Mouse (Mus musculus): Measurements from ENCODE around the gene Socs4. TPM values are rescaled to one million over a fixed set of nuclear protein-coding genes. Genes with fewer than 3 reads are reported as not detected.

The Socs4 gene
- total and polyA plus RNA-seq, 3 experiments, result 2.2 to 14.9 (median 13.4) TPM

- H3K36me3 ChIP-seq (ENCODE audit: control insufficient read depth, insufficient read depth, low read length), result no peaks in the 10 kb centered on the region
- intact Hi-C loops (cut with DNase I), result no loop called here
- no peak overlapping the region for H3K27ac ChIP-seq
- no peak for TF ChIP-seq POLR2A (IDR thresholded peaks at IDR 0.05; ENCODE audit: insufficient read depth, low read depth, low read length)
- no peak for TF ChIP-seq EP300 (IDR thresholded peaks at IDR 0.05; ENCODE audit: insufficient read depth, low read depth, low read length)
- TF ChIP-seq CTCF (IDR thresholded peaks at IDR 0.05), result no peak
- H3K27me3 ChIP-seq (ENCODE audit: control insufficient read depth, insufficient read depth, low read length), result no peaks in the 10 kb centered on the region
- H3K4me1 ChIP-seq (ENCODE audit: control insufficient read depth, insufficient read depth, low read length), result no peaks in the 10 kb centered on the region
- no peak for DNase-seq
- WGBS, result 92% methylated on average over 7 of the region's 7 CpGs
- no peaks in the 10 kb centered on the region for H3K79me2 ChIP-seq (replicated peaks; ENCODE audit: control insufficient read depth, insufficient read depth, low read length)
- no peak overlapping the region for H3K9ac ChIP-seq (ENCODE audit: low read depth, low read length)
- no peak overlapping the region for H3K4me3 ChIP-seq
Observed at GRCm38 (mm10) chr14:47236491-47236890, 40.2 kb upstream of the Socs4 start.

GRCm38 (mm10) chr14:47237286-47237685, 39.4 kb upstream of the Socs4 start:
- TF ChIP-seq EP300 (IDR thresholded peaks at IDR 0.05; ENCODE audit: insufficient read depth, low read depth, low read length), result no peak
- no peak for TF ChIP-seq POLR2A (IDR thresholded peaks at IDR 0.05; ENCODE audit: insufficient read depth, low read depth, low read length)
- TF ChIP-seq CTCF (IDR thresholded peaks at IDR 0.05), result no peak
- Histone ChIP-seq H3K4me1 (ENCODE audit: control insufficient read depth, insufficient read depth, low read length) (no peaks in the 10 kb centered on the region), H3K27ac (no peak overlapping the region), H3K27me3 (ENCODE audit: control insufficient read depth, insufficient read depth, low read length) (no peaks in the 10 kb centered on the region), H3K9ac (ENCODE audit: low read depth, low read length) (no peak overlapping the region), H3K79me2 (replicated peaks; ENCODE audit: control insufficient read depth, insufficient read depth, low read length) (no peaks in the 10 kb centered on the region), H3K36me3 (ENCODE audit: control insufficient read depth, insufficient read depth, low read length) (no peaks in the 10 kb centered on the region), H3K4me3 (no peak overlapping the region)
- 86% methylated on average over 4 of the region's 4 CpGs for WGBS
- intact Hi-C loops (cut with DNase I), result no loop called here
- no peak for DNase-seq

- TF ChIP-seq CTCF (IDR thresholded peaks at IDR 0.05) (no peak), EP300 (IDR thresholded peaks at IDR 0.05; ENCODE audit: insufficient read depth, low read depth, low read length) (no peak), POLR2A (IDR thresholded peaks at IDR 0.05; ENCODE audit: insufficient read depth, low read depth, low read length) (no peak)
- Histone ChIP-seq H3K36me3 (ENCODE audit: control insufficient read depth, insufficient read depth, low read length) (no peaks in the 10 kb centered on the region), H3K4me3 (no peak overlapping the region), H3K27ac (no peak overlapping the region), H3K27me3 (ENCODE audit: control insufficient read depth, insufficient read depth, low read length) (no peaks in the 10 kb centered on the region), H3K79me2 (replicated peaks; ENCODE audit: control insufficient read depth, insufficient read depth, low read length) (no peaks in the 10 kb centered on the region), H3K4me1 (ENCODE audit: control insufficient read depth, insufficient read depth, low read length) (no peaks in the 10 kb centered on the region), H3K9ac (ENCODE audit: low read depth, low read length) (no peak overlapping the region)
- 44% methylated on average over 1 of the region's 1 CpGs for WGBS
- intact Hi-C loops (cut with DNase I), result no loop called here
- DNase-seq, result no peak
Observed at GRCm38 (mm10) chr14:47240600-47240999, 36.1 kb upstream of the Socs4 start.

GRCm38 (mm10) chr14:47241046-47241445, 35.7 kb upstream of the Socs4 start:
- H3K79me2 ChIP-seq (replicated peaks; ENCODE audit: control insufficient read depth, insufficient read depth, low read length), result no peaks in the 10 kb centered on the region
- no peaks in the 10 kb centered on the region for H3K4me1 ChIP-seq (ENCODE audit: control insufficient read depth, insufficient read depth, low read length)
- intact Hi-C loops (cut with DNase I), result no loop called here
- H3K27me3 ChIP-seq (ENCODE audit: control insufficient read depth, insufficient read depth, low read length), result no peaks in the 10 kb centered on the region
- DNase-seq, result no peak
- 92% methylated on average over 6 of the region's 6 CpGs for WGBS
- TF ChIP-seq POLR2A (IDR thresholded peaks at IDR 0.05; ENCODE audit: insufficient read depth, low read depth, low read length) (no peak), EP300 (IDR thresholded peaks at IDR 0.05; ENCODE audit: insufficient read depth, low read depth, low read length) (no peak), CTCF (IDR thresholded peaks at IDR 0.05) (no peak)
- no peak overlapping the region for H3K27ac ChIP-seq
- H3K36me3 ChIP-seq (ENCODE audit: control insufficient read depth, insufficient read depth, low read length), result no peaks in the 10 kb centered on the region
- H3K4me3 ChIP-seq, result no peak overlapping the region
- no peak overlapping the region for H3K9ac ChIP-seq (ENCODE audit: low read depth, low read length)

GRCm38 (mm10) chr14:47242753-47243152, 34.0 kb upstream of the Socs4 start:
- Histone ChIP-seq H3K79me2 (replicated peaks; ENCODE audit: control insufficient read depth, insufficient read depth, low read length) (no peaks in the 10 kb centered on the region), H3K9ac (ENCODE audit: low read depth, low read length) (no peak overlapping the region), H3K27ac (no peak overlapping the region), H3K4me3 (no peak overlapping the region), H3K27me3 (ENCODE audit: control insufficient read depth, insufficient read depth, low read length) (no peaks in the 10 kb centered on the region), H3K36me3 (ENCODE audit: control insufficient read depth, insufficient read depth, low read length) (no peaks in the 10 kb centered on the region), H3K4me1 (ENCODE audit: control insufficient read depth, insufficient read depth, low read length) (no peaks in the 10 kb centered on the region)
- TF ChIP-seq EP300 (IDR thresholded peaks at IDR 0.05; ENCODE audit: insufficient read depth, low read depth, low read length), result no peak
- TF ChIP-seq POLR2A (IDR thresholded peaks at IDR 0.05; ENCODE audit: insufficient read depth, low read depth, low read length), result no peak
- TF ChIP-seq CTCF (IDR thresholded peaks at IDR 0.05), result no peak
- no peak for DNase-seq
- intact Hi-C loops (cut with DNase I), result no loop called here
- 72% methylated on average over 4 of the region's 4 CpGs for WGBS

- no peak for DNase-seq
- TF ChIP-seq CTCF (IDR thresholded peaks at IDR 0.05) (peak; percentile 69), EP300 (IDR thresholded peaks at IDR 0.05; ENCODE audit: insufficient read depth, low read depth, low read length) (no peak)
- intact Hi-C loops (cut with DNase I), result loop anchor here (1.0 to 5.0 kb wide), 2 partner anchors 158 to 369 kb away; no protein-coding TSS in a partner anchor
- WGBS, result 66% methylated on average over 6 of the region's 6 CpGs
- no peak overlapping the region for H3K27ac ChIP-seq
- H3K27me3 ChIP-seq (ENCODE audit: control insufficient read depth, insufficient read depth, low read length), result no peaks in the 10 kb centered on the region
- no peak overlapping the region for H3K4me3 ChIP-seq
- H3K4me1 ChIP-seq (ENCODE audit: control insufficient read depth, insufficient read depth, low read length), result no peaks in the 10 kb centered on the region
- H3K36me3 ChIP-seq (ENCODE audit: control insufficient read depth, insufficient read depth, low read length), result no peaks in the 10 kb centered on the region
- no peaks in the 10 kb centered on the region for H3K79me2 ChIP-seq (replicated peaks; ENCODE audit: control insufficient read depth, insufficient read depth, low read length)
- no peak overlapping the region for H3K9ac ChIP-seq (ENCODE audit: low read depth, low read length)
Observed at GRCm38 (mm10) chr14:47249839-47250238, 26.9 kb upstream of the Socs4 start.

Measured in heart, adult 2 months (tissue).